Mouse (Mus musculus) heart, postnatal 10 days (tissue): Measurements from ENCODE around the gene R3hdm1. TPM values are rescaled to one million over a fixed set of nuclear protein-coding genes. Genes with fewer than 3 reads are reported as not detected.
"Not testable (repeated sequence)": the region's sequence is repeated elsewhere in the genome, so short reads cannot be mapped to it uniquely, and the experiment has no call there.

Experiments
- DNase-seq, 2 experiments: peaks; one replicate each; pipeline ENCODE4 v3.0.0; 2021
- intact Hi-C: fragments of 180-260 bp; cut with DNase I; formaldehyde crosslinking; loops from one replicate; pipeline ENCODE4 v1.15.1; 2025
- total RNA-seq, 2 experiments: library from RNA; stranded (reverse); gene quantifications; 2 replicates each; pipeline ENCODE4 v1.2.3; 2021

The R3hdm1 gene
- total RNA-seq, 2 experiments from 2014 or later: 58.4 to 60.7 TPM

GRCm38 (mm10) chr1:128120913-128121627 lies 18.0 kb downstream of the R3hdm1 start:
- DNase-seq: no peak
- intact Hi-C loops: no loop called here

GRCm38 (mm10) chr1:128136222-128136621 lies 33.1 kb downstream of the R3hdm1 start:
- not testable (repeated sequence) for DNase-seq

GRCm38 (mm10) chr1:128141039-128141438 lies 37.9 kb downstream of the R3hdm1 start:
- DNase-seq: no peak
- intact Hi-C loops: loop anchor here (2.0 to 5.0 kb wide), 2 partner anchors 204 to 314 kb away; no protein-coding TSS in a partner anchor

More at GRCm38 (mm10) chr1:128136222-128136621, 33.1 kb downstream of the R3hdm1 start:
- intact Hi-C loops: not testable (repeated sequence)

- no peak for DNase-seq
- intact Hi-C loops: loop anchor here (2.0 to 5.0 kb wide), 2 partner anchors 204 to 315 kb away; no protein-coding TSS in a partner anchor
These were observed 38.6 kb downstream of the R3hdm1 start for GRCm38 (mm10) chr1:128141737-128142136.

GRCm38 (mm10) chr1:128166956-128167355 lies 63.9 kb downstream of the R3hdm1 start:
- DNase-seq: no peak
- intact Hi-C loops: no loop called here

- DNase-seq: no peak
- intact Hi-C loops: no loop called here
These were observed 67.0 kb downstream of the R3hdm1 start for GRCm38 (mm10) chr1:128170104-128170503.

- intact Hi-C loops: no loop called here
- no peak for DNase-seq
These were observed 88.3 kb downstream of the R3hdm1 start for GRCm38 (mm10) chr1:128191426-128191825.

GRCm38 (mm10) chr1:128192369-128192768 lies 89.3 kb downstream of the R3hdm1 start:
- no peak for DNase-seq
- intact Hi-C loops: no loop called here

GRCm38 (mm10) chr1:128194011-128194410 lies 90.9 kb downstream of the R3hdm1 start:
- DNase-seq: no peak
- intact Hi-C loops: no loop called here

GRCm38 (mm10) chr1:128197353-128197752 lies 94.3 kb downstream of the R3hdm1 start:
- intact Hi-C loops: no loop called here
- DNase-seq: no peak

GRCm38 (mm10) chr1:128213261-128213660 lies 110.2 kb downstream of the R3hdm1 start:
- intact Hi-C loops: no loop called here
- DNase-seq: no peak

- DNase-seq: no peak
- intact Hi-C loops: no loop called here
These were observed 118.8 kb downstream of the R3hdm1 start for GRCm38 (mm10) chr1:128221886-128222285.

GRCm38 (mm10) chr1:128223304-128223703 lies 120.2 kb downstream of the R3hdm1 start:
- intact Hi-C loops: no loop called here
- DNase-seq: no peak

- intact Hi-C loops: no loop called here
- no peak for DNase-seq
These were observed 132.1 kb downstream of the R3hdm1 start for GRCm38 (mm10) chr1:128235181-128235580.

- DNase-seq: no peak
- intact Hi-C loops: loop anchor here (10.0 kb wide), 1 partner anchor 419 kb away; no protein-coding TSS in a partner anchor
These were observed 140.5 kb downstream of the R3hdm1 start, which contains the start of gene Ubxn4 for GRCm38 (mm10) chr1:128243627-128243995. Gene Ubxn4, plus strand, starts transcription at chr1:128243964.

GRCm38 (mm10) chr1:128243996-128244726 lies 141.1 kb downstream of the R3hdm1 start:
- intact Hi-C loops: loop anchor here (10.0 kb wide), 1 partner anchor 419 kb away; no protein-coding TSS in a partner anchor
- peak; percentile 96 to 97 for DNase-seq

- no peak for DNase-seq
- intact Hi-C loops: loop anchor here (10.0 kb wide), 1 partner anchor 420 kb away; no protein-coding TSS in a partner anchor
These were observed 141.7 kb downstream of the R3hdm1 start for GRCm38 (mm10) chr1:128244727-128245355.

GRCm38 (mm10) chr1:128267061-128267460 lies 164.0 kb downstream of the R3hdm1 start:
- intact Hi-C loops, DNase-seq: not testable (repeated sequence)

GRCm38 (mm10) chr1:128270731-128271130 lies 167.6 kb downstream of the R3hdm1 start:
- intact Hi-C loops: no loop called here
- DNase-seq: no peak

GRCm38 (mm10) chr1:128275908-128276307 lies 172.8 kb downstream of the R3hdm1 start:
- intact Hi-C loops: no loop called here
- DNase-seq: no peak

GRCm38 (mm10) chr1:128278563-128278962 lies 175.5 kb downstream of the R3hdm1 start:
- DNase-seq: no peak
- intact Hi-C loops: no loop called here
